Mouse (Mus musculus) heart, adult 2 months (tissue): ENCODE measurements around the gene Inka2.

Source experiments
- CTCF ChIP-seq: fragments of 200-600 bp; IDR thresholded peaks from 2 replicates; pipeline ENCODE4 v1.8.1; 2022; ENCODE audit warnings: antibody characterized with exemption, mild to moderate bottlenecking, moderate library complexity
- EP300 ChIP-seq: fragments of 200-500 bp; IDR thresholded peaks from 2 replicates; pipeline ENCODE4 v1.6.1; 2011; ENCODE audit warnings: low read depth, low read length, control low read depth; ENCODE audit not compliant: insufficient read depth
- POLR2A ChIP-seq: fragments of 200-500 bp; IDR thresholded peaks from 2 replicates; pipeline ENCODE4 v1.6.1; 2011; ENCODE audit warnings: mild to moderate bottlenecking, low read depth, low read length, control low read depth; ENCODE audit not compliant: insufficient read depth

- TF ChIP-seq EP300 (no peak), CTCF (no peak), POLR2A (no peak)
Measured at GRCm38 (mm10) chr3:105716353-105717000, 12.1 kb downstream of the Inka2 start.
